Mouse (Mus musculus): ENCODE data around the gene Lekr1.

The Lekr1 gene

GRCm38 (mm10) chr3:65871188-65871603, 205.2 kb downstream of the Lekr1 start:
- DNase-seq (ENCODE audit: low read depth, low spot score) = peak; percentile 71

GRCm38 (mm10) chr3:65871609-65872272, 205.7 kb downstream of the Lekr1 start:
- peak; percentile 50 for DNase-seq (ENCODE audit: low read depth, low spot score)

DNA sequence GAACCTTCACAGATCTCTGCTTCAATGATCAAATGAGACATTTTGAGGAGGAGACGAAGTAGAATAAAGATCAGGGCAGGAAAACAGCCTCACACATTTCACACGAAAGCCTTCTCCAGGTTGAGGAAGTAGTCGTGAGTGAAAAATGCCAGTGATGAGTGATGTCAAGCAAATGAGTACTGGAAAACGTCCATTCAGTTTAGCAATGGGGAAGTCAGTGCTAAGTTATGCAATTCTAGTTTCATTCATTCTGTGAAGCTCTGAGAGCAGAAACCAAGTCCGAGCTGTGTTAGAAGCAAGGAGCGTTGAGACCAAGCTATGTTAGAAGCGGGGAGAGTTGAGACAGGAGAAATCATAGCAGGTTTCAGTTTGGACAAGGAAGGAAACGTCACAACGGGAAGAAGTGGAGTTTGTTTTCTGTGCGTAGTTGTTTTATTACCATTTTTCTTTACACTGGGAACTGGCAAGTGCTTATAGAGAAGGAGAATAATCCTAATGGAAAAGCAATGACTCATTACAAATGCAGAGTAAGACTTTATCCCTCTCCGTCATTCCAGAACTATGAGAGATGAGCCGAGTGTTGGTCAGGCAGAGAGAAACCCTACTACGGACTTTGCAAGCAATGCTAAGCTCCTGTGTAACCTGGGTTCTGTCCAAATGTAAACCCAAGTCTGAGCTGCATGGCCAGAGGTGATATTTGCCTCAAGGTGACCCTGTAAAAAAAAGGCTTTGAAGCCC, 207.2 kb downstream of the Lekr1 start:
- no peak for DNase-seq (ENCODE audit: low read depth, low spot score)

Data from forelimb bud, embryonic 11.5 days (tissue).